Mouse (Mus musculus) layer of hippocampus, adult 8-10 months (tissue): ENCODE measurements around the gene Numa1. TPM values are rescaled to one million over a fixed set of nuclear protein-coding genes. Genes with fewer than 3 reads are reported as not detected.
"Not testable (repeated sequence)": the region's sequence is repeated elsewhere in the genome, so short reads cannot be mapped to it uniquely, and the experiment has no call there.

ENCODE experiments used
- DNase-seq, 2 experiments: peaks; one replicate each; pipeline ENCODE4 v3.0.0; 2022; ENCODE audit warnings: low spot score in 2 of 2
- total RNA-seq, 4 experiments: library from RNA; stranded (reverse); gene quantifications; 2 replicates each; pipeline ENCODE4 v1.2.4; 2022

Gene Numa1
- total RNA-seq, 4 experiments from 2014 or later, result 99.7 to 129 (median 117) TPM

DNA sequence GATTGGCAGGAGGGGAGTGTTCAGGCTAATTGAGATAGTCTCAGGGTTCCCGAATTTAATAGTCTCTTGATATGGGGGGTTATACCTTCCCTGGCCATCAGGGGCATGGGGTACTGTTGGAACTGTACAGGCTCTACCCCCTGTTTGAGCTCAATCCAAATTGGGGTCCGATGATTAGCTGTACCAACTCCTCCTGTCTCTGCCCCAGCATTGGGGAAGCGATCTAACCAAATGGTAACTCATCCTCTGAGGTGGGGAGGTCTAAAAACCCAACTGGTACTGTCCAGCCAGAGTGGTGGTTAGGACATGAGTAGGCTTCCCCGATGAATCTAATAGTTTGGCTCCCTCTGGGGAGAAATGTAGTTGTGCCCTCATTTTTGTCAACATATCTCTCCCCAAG lies 3.1 kb downstream of the Numa1 start:
- DNase-seq, result no peak

- peak; percentile 39 to 56 for DNase-seq
Observed at GRCm38 (mm10) chr7:101937569-101937968, 3.7 kb downstream of the Numa1 start.

DNA sequence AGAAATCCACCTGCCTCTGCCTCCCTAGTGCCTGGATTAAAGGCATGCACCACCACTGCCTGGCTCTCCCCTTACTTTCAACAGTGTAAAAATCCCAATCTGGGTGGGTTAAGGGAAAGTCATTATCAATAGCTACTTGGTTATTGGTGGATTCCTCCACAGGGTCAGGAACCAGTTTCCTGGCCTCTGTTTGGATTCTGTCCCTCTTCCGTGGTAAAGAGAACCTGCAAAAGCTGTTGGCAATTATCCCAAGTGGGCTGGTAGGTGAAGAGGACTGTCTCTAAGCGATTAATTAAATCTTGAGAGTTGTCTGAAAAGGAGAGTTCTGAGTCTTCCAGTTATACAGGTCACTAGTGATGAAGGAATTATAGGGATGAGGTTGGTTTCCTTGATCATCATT lies 4.4 kb downstream of the Numa1 start:
- no peak for DNase-seq

GRCm38 (mm10) chr7:101939758-101940157 lies 5.8 kb downstream of the Numa1 start:
- no peak for DNase-seq

DNA sequence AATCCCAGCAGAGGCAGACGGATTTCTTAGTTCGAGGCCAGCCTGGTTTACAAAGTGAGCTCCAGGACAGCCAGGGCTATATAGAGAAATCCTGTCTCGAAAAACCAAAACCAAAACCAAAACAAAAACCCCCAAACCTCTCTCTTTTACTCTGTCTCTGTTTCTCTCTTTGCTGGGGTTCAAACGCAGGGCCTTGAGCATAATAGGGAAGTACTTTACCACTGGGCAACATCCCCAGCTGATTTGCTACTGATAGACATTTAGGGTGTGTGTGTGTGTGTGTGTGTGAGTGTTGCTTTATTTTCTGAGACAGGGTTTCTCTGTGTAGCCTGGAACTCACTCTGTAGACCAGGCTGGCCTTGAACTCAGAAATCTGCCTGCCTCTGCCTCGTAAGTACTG lies 15.1 kb downstream of the Numa1 start:
- DNase-seq, result not testable (repeated sequence)

GRCm38 (mm10) chr7:101951648-101952047 lies 17.7 kb downstream of the Numa1 start:
- no peak for DNase-seq

- no peak for DNase-seq
Observed at GRCm38 (mm10) chr7:101952098-101952497, 18.2 kb downstream of the Numa1 start.

- no peak for DNase-seq
Observed at GRCm38 (mm10) chr7:101954163-101954562, 20.3 kb downstream of the Numa1 start.

DNA sequence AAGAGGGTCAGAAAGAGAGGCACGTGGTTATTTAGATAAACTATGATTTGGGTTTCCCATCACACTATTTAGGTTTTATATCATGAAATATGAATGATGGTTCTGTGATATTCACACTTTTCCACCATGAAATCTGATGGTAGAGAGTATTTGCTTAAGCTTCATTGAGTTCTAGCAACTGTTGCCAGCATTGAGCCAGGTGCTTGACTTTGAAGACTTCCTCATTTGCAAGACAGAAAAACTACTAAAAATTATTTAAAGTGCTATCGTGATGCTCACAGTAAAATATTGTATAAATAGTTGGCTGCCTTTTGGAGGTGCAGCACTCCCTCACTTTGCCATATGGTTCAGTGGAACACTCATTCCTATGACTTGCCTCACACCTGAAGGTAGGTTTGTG lies 21.4 kb downstream of the Numa1 start:
- DNase-seq, result no peak

DNA sequence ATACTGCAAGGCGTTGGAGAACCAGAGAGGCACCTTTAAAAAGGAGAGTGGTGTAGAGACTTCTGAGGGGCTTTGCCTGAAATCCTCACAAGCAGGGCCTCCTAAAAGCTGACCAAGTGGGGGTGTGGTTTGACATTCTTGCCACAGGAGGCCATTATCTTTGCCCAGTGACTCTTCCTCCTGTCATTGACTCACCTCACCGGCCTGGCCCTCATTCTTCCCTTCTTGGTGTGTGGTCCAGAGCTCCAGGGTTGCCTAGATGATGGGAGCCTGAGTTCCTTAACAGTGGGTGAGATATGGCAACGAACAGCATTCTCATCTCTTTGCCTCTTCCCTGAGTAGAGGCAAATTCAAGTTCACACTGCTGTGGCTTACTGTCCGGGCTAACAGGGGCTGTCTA lies 22.0 kb downstream of the Numa1 start:
- DNase-seq, result no peak

GRCm38 (mm10) chr7:101956481-101956880 lies 22.6 kb downstream of the Numa1 start:
- DNase-seq, result no peak

- no peak for DNase-seq
Observed at GRCm38 (mm10) chr7:101956911-101957310, 23.0 kb downstream of the Numa1 start.

DNA sequence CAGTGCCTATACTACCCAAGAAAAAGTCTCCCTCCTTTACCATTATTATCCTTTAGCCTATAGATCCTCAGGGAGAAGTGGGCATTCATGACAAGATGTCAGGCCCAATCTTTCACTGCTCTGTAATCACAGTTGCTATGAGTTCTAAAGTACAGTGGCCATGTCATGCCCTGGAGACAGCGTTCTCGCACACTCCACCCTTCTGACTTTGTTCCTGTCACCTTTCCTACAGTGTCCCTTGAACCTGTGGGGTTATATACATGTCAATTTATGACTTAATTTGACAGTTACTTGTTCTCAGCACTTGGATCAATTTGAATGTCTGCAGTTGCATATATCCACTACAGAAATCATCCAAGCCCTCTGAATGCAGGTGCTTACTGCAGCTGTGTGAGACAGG lies 28.9 kb downstream of the Numa1 start:
- no peak for DNase-seq

DNA sequence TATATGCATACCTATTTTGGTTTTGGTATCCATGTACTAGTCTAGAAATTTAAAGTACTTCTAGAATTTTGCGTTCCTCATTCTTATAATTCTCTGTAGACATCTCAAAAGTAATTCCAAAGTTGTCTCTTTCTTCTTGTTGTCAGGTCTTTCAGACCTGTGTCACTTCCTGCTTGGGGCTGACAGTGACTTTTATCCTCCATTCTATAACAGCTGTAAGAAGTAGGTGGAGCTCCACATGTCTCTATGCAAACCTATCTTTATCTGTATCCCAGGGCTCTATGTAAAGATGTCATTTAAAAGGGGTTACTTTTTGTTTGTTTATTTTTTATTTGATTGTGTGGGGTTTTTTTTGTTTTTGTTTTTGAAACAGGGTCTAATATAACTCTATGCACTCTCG lies 29.7 kb downstream of the Numa1 start:
- no peak for DNase-seq

DNA sequence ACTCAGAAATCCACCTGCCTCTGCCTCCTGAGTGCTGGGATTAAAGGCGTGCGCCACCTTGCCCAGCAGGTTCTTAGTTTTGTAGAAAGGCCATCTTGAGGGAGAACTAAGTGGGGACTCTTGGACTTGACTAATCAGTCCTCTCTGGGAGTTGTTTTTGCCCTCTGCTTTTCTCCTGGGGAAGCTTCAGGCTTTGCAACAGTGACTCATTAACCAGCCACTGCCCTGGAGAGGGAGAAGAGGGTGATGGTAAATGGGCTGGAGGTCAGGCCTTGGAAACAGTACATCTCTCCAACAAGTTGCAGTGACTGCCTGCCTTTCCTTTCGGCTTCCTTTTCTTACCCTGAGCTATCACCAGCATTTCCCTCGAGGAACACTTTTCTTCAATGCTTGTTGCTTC lies 30.6 kb downstream of the Numa1 start:
- DNase-seq, result no peak

- DNase-seq, result no peak
Observed at GRCm38 (mm10) chr7:101965606-101966005, 31.7 kb downstream of the Numa1 start.

- no peak for DNase-seq
Observed at GRCm38 (mm10) chr7:101967256-101967655, 33.3 kb downstream of the Numa1 start.

GRCm38 (mm10) chr7:101968751-101969150 lies 34.8 kb downstream of the Numa1 start:
- no peak for DNase-seq

GRCm38 (mm10) chr7:101969694-101970428 lies 36.0 kb downstream of the Numa1 start:
- peak; percentile 76 to 84 for DNase-seq

DNA sequence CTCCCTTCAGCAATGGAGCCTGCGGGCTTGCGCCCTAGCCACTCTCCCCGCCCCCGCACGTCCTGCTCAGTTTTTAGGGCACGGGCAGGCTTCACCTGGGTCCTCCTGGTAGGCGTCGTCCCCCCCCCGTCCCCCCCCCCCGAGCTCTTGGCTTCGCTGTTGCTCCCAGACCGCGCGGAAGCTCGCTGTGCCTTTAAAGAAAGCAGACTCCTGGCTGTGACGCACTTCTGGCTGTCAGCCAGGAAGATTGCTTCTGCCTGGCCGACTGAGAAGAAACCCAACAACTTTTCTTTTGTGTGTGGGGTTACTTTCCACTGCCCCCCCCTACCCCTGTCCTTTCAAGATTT lies 36.5 kb downstream of the Numa1 start:
- peak; percentile 87 to 88 for DNase-seq

DNA sequence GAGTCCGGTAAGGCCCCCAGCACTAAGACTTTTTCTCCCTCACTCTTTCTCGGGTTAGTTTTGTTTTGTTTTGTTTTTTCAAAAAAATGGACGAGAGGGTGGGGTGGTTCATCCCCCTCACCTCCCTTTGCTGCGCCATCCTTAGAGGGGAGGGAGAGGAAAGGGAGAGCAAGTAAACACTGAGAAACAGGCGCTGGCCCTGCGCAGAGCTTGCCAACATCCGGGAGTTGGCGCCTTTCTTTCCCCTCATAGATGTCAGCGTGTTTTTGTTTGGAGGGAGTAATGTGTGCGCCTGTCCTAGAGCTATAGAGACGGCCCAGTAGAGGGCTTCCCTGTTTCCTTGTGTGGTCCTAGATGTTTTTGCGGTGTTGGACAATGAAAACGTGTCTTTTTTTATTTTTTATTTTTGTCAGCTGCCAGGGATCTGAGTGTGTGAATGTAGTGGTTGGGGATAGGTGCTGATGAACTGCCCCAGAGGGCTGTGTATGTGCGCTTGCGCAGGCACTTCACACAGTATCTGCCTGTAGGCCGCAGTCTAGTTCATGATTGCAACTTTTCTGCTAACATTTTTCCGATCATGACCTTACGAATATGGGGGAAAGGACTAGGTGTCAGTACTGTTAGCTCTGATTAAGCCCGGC lies 37.0 kb downstream of the Numa1 start:
- DNase-seq, result peak; percentile 78 to 80

GRCm38 (mm10) chr7:101971721-101972120 lies 37.8 kb downstream of the Numa1 start:
- DNase-seq, result no peak

DNA sequence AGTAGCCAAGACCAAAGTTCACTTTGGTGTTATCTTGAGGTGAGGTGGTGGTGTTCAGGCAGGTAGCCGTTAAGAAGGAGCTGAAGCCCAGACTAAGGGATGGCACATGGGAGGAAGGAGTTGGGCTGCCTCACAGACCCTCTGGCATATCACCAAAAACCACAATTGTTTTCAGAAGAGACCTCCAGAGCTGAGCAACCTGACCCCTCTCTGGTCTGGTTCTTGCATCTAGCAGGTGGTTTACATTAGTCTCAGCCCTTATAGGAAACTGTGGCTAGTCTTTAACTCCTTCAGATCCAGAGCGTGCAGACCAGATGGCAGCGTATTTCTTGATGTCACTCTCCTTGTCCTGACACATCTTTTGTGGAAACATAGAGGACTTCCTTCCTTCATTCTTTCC lies 39.8 kb downstream of the Numa1 start:
- no peak for DNase-seq
